22 mouse cellular contexts compared by ENCODE assay signal in the genomic region with DNA sequence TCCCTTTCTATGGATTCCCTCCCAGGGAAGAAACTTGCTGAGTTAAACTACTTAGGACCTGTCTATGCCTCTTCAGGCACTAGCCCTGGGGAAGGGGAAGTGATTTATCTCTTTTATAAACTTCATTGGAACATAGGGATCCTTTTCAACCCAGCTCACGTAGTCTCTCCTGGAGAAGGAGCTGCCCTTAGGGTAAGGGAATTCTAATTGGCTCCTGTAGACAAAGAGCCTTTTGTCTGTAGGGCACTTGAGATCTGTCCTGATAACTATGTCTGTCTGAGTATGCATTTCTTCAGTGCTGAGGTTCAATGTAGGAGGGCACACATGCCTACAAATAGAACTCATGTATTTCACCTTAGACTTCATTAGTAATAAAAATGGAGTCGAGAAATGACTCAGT.
A peak's percentile ranks its signal among the peaks of the same experiment; 100 is the strongest.
DNase-seq lines count a peak whose midpoint lies in the region; ATAC-seq lines count a peak whose summit lies in the region.
"Had no signal": no experiment of that assay in that cellular context is flagged by ENCODE, and none has a peak within 500 bp of the region (broad histone marks: within the 10 kb centered on the region; RNA-seq: fewer than 3 reads in every experiment).

No protein-coding gene starts in this region.

- ATAC-seq in hindbrain, embryonic 11.5 days (ENCODE audit: low FRiP score), result peak; percentile 60
- no peak for ATAC-seq in hindbrain, embryonic 16.5 days
- ATAC-seq: activated CD4-positive, CD25-positive, alpha-beta regulatory T cell, adult 4 months had no signal

- H3K36me3 ChIP-seq in hindbrain, embryonic 11.5 days (ENCODE audit: control insufficient read depth, insufficient read depth, low read length), result no peaks in the 10 kb centered on the region
- no peaks in the 10 kb centered on the region for H3K36me3 ChIP-seq in hindbrain, embryonic 16.5 days (ENCODE audit: control insufficient read depth, insufficient read depth, low read length)
- H3K36me3 ChIP-seq: forebrain, embryonic 10.5 days; heart, embryonic 10.5 days; hindbrain, embryonic 10.5 days; liver, embryonic 15.5 days; midbrain, embryonic 10.5 days had no signal

- H3K4me2 ChIP-seq in hindbrain, embryonic 11.5 days (replicated peaks; ENCODE audit: low read depth, low read length), result no peak overlapping the region
- no peak overlapping the region for H3K4me2 ChIP-seq in hindbrain, embryonic 16.5 days (ENCODE audit: low read length)
- H3K4me2 ChIP-seq: liver, embryonic 15.5 days had no signal

- no peaks in the 10 kb centered on the region for H3K4me1 ChIP-seq in hindbrain, embryonic 11.5 days (replicated peaks; ENCODE audit: control insufficient read depth, insufficient read depth, low read length)
- H3K4me1 ChIP-seq in hindbrain, embryonic 16.5 days (ENCODE audit: control insufficient read depth, insufficient read depth, low read depth, low read length), result no peaks in the 10 kb centered on the region
- H3K4me1 ChIP-seq: heart, embryonic 10.5 days; hindbrain, embryonic 10.5 days; liver, embryonic 15.5 days; midbrain, embryonic 10.5 days had no signal

- 54% methylated on average over 2 of the region's 2 CpGs for WGBS in hindbrain, embryonic 11.5 days
- 43% methylated on average over 2 of the region's 2 CpGs for WGBS in hindbrain, embryonic 16.5 days

- H3K4me3 ChIP-seq in hindbrain, embryonic 11.5 days (ENCODE audit: low read depth, low read length), result no peak overlapping the region
- H3K4me3 ChIP-seq in hindbrain, embryonic 16.5 days (ENCODE audit: low read length), result no peak overlapping the region
- H3K4me3 ChIP-seq: forebrain, embryonic 10.5 days; heart, embryonic 10.5 days; hindbrain, embryonic 10.5 days; liver, embryonic 15.5 days; midbrain, embryonic 10.5 days had no signal

- H3K27me3 ChIP-seq in hindbrain, embryonic 11.5 days (ENCODE audit: control insufficient read depth, insufficient read depth, low read length), result no peaks in the 10 kb centered on the region
- no peaks in the 10 kb centered on the region for H3K27me3 ChIP-seq in hindbrain, embryonic 16.5 days (replicated peaks; ENCODE audit: control insufficient read depth, insufficient read depth, low read length)
- H3K27me3 ChIP-seq: liver, embryonic 15.5 days had no signal

- no peaks in the 10 kb centered on the region for H3K9me3 ChIP-seq in hindbrain, embryonic 11.5 days (ENCODE audit: control insufficient read depth, low read length)
- H3K9me3 ChIP-seq in hindbrain, embryonic 16.5 days (ENCODE audit: control insufficient read depth, low read length), result no peaks in the 10 kb centered on the region
- H3K9me3 ChIP-seq: heart, embryonic 10.5 days; liver, embryonic 15.5 days had no signal

- no peak overlapping the region for H3K9ac ChIP-seq in hindbrain, embryonic 11.5 days (ENCODE audit: low read depth, low read length)
- no peak overlapping the region for H3K9ac ChIP-seq in hindbrain, embryonic 16.5 days (ENCODE audit: low read depth, low read length)
- H3K9ac ChIP-seq: liver, embryonic 15.5 days had no signal

- no peak overlapping the region for H3K27ac ChIP-seq in hindbrain, embryonic 11.5 days (ENCODE audit: low read depth, low read length)
- H3K27ac ChIP-seq in hindbrain, embryonic 16.5 days (ENCODE audit: low read depth, low read length), result no peak overlapping the region
- H3K27ac ChIP-seq: forebrain, embryonic 10.5 days; heart, embryonic 10.5 days; hindbrain, embryonic 10.5 days; liver, embryonic 15.5 days; midbrain, embryonic 10.5 days had no signal

- peak; percentile 2 for DNase-seq in hindbrain, embryonic 11.5 days (ENCODE audit: low spot score)
- DNase-seq in ES-CJ7 (ENCODE audit: low read depth, low spot score), result peak; percentile 17
- peak; percentile 50 for DNase-seq in ZHBTc4 (ENCODE audit: low read depth, low spot score)
- DNase-seq in forelimb bud, embryonic 11.5 days (ENCODE audit: low read depth, low spot score), result peak; percentile 12
- no peak for DNase-seq in kidney, postnatal 36 days
- no peak for DNase-seq in layer of hippocampus, adult 8-10 months (ENCODE audit: low spot score in 2 of 2)
- DNase-seq in cerebellum, adult 8-10 months, result no peak
- DNase-seq: adrenal gland, postnatal 36 days; B cell, adult 2 months; cerebellum, adult 2 months; layer of hippocampus, postnatal 36 days; lung, postnatal 4 days; right cerebral cortex, postnatal 14 days; spleen, adult 18-20 months; thymus, postnatal 36 days had no signal

Comparison
In these comparisons a context has a peak if more than half of its experiments do, and no peak if none do; other contexts are left out.
1. DNase-seq: peak in hindbrain, embryonic 11.5 days (single experiment), ES-CJ7 (single experiment), ZHBTc4 (single experiment) and forelimb bud, embryonic 11.5 days (single experiment); none in kidney, postnatal 36 days (0 of 2), layer of hippocampus, adult 8-10 months (0 of 2) and cerebellum, adult 8-10 months (single experiment).